ENCODE assay signal across 9 mouse cellular contexts in the genomic region with DNA sequence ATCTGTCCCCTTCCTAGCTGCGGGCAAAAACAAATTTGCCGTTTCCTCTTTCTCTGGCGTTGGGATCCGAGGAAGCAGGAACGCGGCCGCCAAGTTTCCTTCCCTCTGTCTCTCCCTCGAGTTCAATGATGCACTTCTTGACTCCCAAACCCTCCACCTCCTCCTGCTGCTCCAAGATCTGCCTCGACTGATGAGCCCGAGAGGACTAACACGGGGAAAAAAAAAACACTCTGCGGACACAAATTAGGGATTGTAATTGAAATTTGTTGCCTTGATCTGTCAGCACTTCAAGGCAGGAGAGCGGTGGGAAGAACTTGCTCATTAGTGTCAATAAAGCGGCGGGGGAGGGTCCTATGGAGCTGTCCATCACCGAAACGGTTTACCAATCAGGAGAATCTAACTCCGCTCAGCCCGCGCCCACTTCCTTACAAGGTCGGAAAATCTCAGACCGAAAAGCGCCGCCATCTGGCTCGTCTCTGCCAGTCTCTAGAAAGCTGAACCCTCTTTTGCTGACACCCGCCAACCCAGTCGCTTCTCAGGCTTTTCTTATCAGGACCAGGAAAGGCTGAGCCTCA. TPM values are rescaled to one million over a fixed set of nuclear protein-coding genes. Genes with fewer than 3 reads are reported as not detected.
DNase-seq lines count a peak whose midpoint lies in the region; ATAC-seq and TF ChIP-seq lines count a peak whose summit lies in the region.
"Had no signal": no experiment of that assay in that cellular context is flagged by ENCODE, and none has a peak within 500 bp of the region (broad histone marks: within the 10 kb centered on the region; RNA-seq: fewer than 3 reads in every experiment).

Gene Tbx18, minus strand, starts transcription at position 300 of the 575 bp plus-strand sequence.

- peaks cover 86% of the 10 kb centered on the region for H3K27me3 ChIP-seq in hindbrain, embryonic 13.5 days
- peaks cover 82% of the 10 kb centered on the region for H3K27me3 ChIP-seq in liver, embryonic 12.5 days (replicated peaks)
- no peaks in the 10 kb centered on the region for H3K27me3 ChIP-seq in myocyte (ENCODE audit: control insufficient read depth, insufficient read depth, insufficient read length)

- intact Hi-C loops in gastrocnemius, adult 2 months (cut with DNase I), result no loop called here

- H3K79me2 ChIP-seq in myocyte (ENCODE audit: control insufficient read depth, insufficient read depth), result peaks cover 17% of the 10 kb centered on the region

- peak; percentile 30 for DNase-seq in layer of hippocampus, adult 9-11 months
- DNase-seq in layer of hippocampus, adult 9-10 months (ENCODE audit: low spot score), result no peak
- peak; percentile 37 for DNase-seq in brain, adult 2 months (ENCODE audit: low read depth, low spot score)
- peak; percentile 84 for DNase-seq in gastrocnemius, adult 2 months
- no peak for DNase-seq in spleen, postnatal 14 days (ENCODE audit: low spot score in 2 of 2)

- no peaks in the 10 kb centered on the region for H3K36me3 ChIP-seq in hindbrain, embryonic 13.5 days
- no peaks in the 10 kb centered on the region for H3K36me3 ChIP-seq in liver, embryonic 12.5 days
- no peaks in the 10 kb centered on the region for H3K36me3 ChIP-seq in myocyte (ENCODE audit: control insufficient read depth, insufficient read depth)

- H3K4me3 ChIP-seq in gastrocnemius, adult 2 months, result peak within 1 kb of the TSS; percentile 81
- H3K4me3 ChIP-seq in hindbrain, embryonic 13.5 days, result peak within 1 kb of the TSS; percentile 39
- H3K4me3 ChIP-seq in liver, embryonic 12.5 days, result peak within 1 kb of the TSS; percentile 39
- peak within 1 kb of the TSS; percentile 60 for H3K4me3 ChIP-seq in myocyte

- no peaks in the 10 kb centered on the region for H3K9me3 ChIP-seq in hindbrain, embryonic 13.5 days
- H3K9me3 ChIP-seq in liver, embryonic 12.5 days (replicated peaks), result no peaks in the 10 kb centered on the region

- ATAC-seq in hindbrain, embryonic 13.5 days (ENCODE audit: low FRiP score), result peak; percentile 80
- ATAC-seq in liver, embryonic 12.5 days, result no peak

- WGBS in hindbrain, embryonic 13.5 days, result under 1% methylated on average over 27 of the region's 27 CpGs
- under 1% methylated on average over 27 of the region's 27 CpGs for WGBS in liver, embryonic 12.5 days (ENCODE audit: insufficient replicate concordance)

- TF ChIP-seq CTCF in gastrocnemius, adult 2 months (IDR thresholded peaks at IDR 0.05), result peak; percentile 39

- H3K4me2 ChIP-seq in hindbrain, embryonic 13.5 days, result peak within 1 kb of the TSS; percentile 59
- H3K4me2 ChIP-seq in liver, embryonic 12.5 days, result peak within 1 kb of the TSS; percentile 62
- peak within 1 kb of the TSS; percentile 86 for H3K4me2 ChIP-seq in myocyte (ENCODE audit: low read depth)

- H3ac ChIP-seq in myocyte (ENCODE audit: control insufficient read depth, insufficient read length), result peak within 1 kb of the TSS; percentile 98

- peaks cover 24% of the 10 kb centered on the region for H3K4me1 ChIP-seq in hindbrain, embryonic 13.5 days (replicated peaks)
- peaks cover 9% of the 10 kb centered on the region; the same call in 1 of the 2 replicates for H3K4me1 ChIP-seq in liver, embryonic 12.5 days

- peak within 1 kb of the TSS; percentile 83 for H3K27ac ChIP-seq in gastrocnemius, adult 2 months
- H3K27ac ChIP-seq in hindbrain, embryonic 13.5 days, result peak within 1 kb of the TSS; percentile 44; the same call in 1 of the 2 replicates
- H3K27ac ChIP-seq in liver, embryonic 12.5 days, result no peak within 1 kb of the TSS

- H3K9ac ChIP-seq in hindbrain, embryonic 13.5 days, result peak within 1 kb of the TSS; percentile 61
- no peak within 1 kb of the TSS for H3K9ac ChIP-seq in liver, embryonic 12.5 days

- no peak for TF ChIP-seq POLR2A in myocyte (IDR thresholded peaks at IDR 0.05; ENCODE audit: insufficient read length, low read depth)

TF ChIP-seq in myocyte, 11 proteins besides CTCF, POLR2A, EP300 and RAD21:
- TF ChIP-seq POLR2AphosphoS2 (IDR thresholded peaks at IDR 0.05; ENCODE audit: insufficient read length, low read depth), result no peak
- TF ChIP-seq SRF (IDR thresholded peaks at IDR 0.05; ENCODE audit: control insufficient read depth, insufficient read length, low read depth), result peak; percentile 90
TF ChIP-seq in myocyte: peak in this region for 1.

RNA-seq across cellular contexts. Expression of gene Tbx18, which starts in this region (rescaled TPM):
- 1 to 10 TPM in 1 of 2 experiments, under 1 TPM in 1; 0.46 to 1.1 TPM for total RNA-seq in gastrocnemius, adult 2 months (2021)
- 1.8 and 2.1 TPM in 2 replicates for polyA plus RNA-seq in hindbrain, embryonic 13.5 days (2015; fragmentation: Nextera tagmentation; extraction: Ambion mirVana)
- polyA plus RNA-seq in liver, embryonic 12.5 days (2016; fragmentation: Nextera tagmentation; extraction: Ambion mirVana), result 0.30 and 0.38 TPM in 2 replicates
- 3.2 TPM for polyA plus RNA-seq in myocyte (2012; fragmentation: generic; extraction: Trizol)
- total RNA-seq: neutrophil, adult 5-6 weeks had no signal

Comparison
In these comparisons a context has a peak if more than half of its experiments do, and no peak if none do; other contexts are left out.
1. DNase-seq: peak in layer of hippocampus, adult 9-11 months (single experiment), brain, adult 2 months (single experiment) and gastrocnemius, adult 2 months (single experiment); none in layer of hippocampus, adult 9-10 months (single experiment) and spleen, postnatal 14 days (0 of 2).
2. Peak in every context shown above with its lines, with median percentiles within 50 percentile points of each other: H3K4me3 ChIP-seq and H3K4me2 ChIP-seq.